Mouse (Mus musculus) liver, postnatal 0 days (tissue): ENCODE data around the gene Clpp. TPM values are rescaled to one million over a fixed set of nuclear protein-coding genes. Genes with fewer than 3 reads are reported as not detected.

Experiments
- ATAC-seq: fragments of 200-750 bp; cut with Nextera tagmentation; 2 replicates; pipeline ENCODE4 v1.8.0; 2017; ENCODE audit warnings: mild to moderate bottlenecking, moderate library complexity
- DNase-seq: peaks from one replicate; pipeline ENCODE4 v3.0.0-alpha.2; 2016
- H3K27ac ChIP-seq: fragments of 300-500 bp; sonication (generic); 2 replicates; pipeline ENCODE4 v1.5.1; 2014; ENCODE audit warnings: antibody characterized with exemption, moderate library complexity, mild to moderate bottlenecking, low read depth
- H3K27me3 ChIP-seq: fragments of 300-500 bp; sonication (generic); 2 replicates; pipeline ENCODE4 v1.6.1; 2014; ENCODE audit warnings: low read length, control low read depth, mixed read lengths; ENCODE audit not compliant: insufficient read depth
- H3K36me3 ChIP-seq: fragments of 300-500 bp; sonication (generic); replicated peaks from 2 replicates; pipeline ENCODE4 v1.6.1; 2014; ENCODE audit warnings: mild to moderate bottlenecking, control low read depth, low read length, moderate library complexity, mixed read lengths; ENCODE audit not compliant: insufficient read depth
- H3K4me1 ChIP-seq: fragments of 300-500 bp; sonication (generic); 2 replicates; pipeline ENCODE4 v1.6.1; 2014; ENCODE audit warnings: antibody characterized with exemption, mild to moderate bottlenecking, control low read depth; ENCODE audit not compliant: insufficient read depth
- H3K4me2 ChIP-seq: fragments of 300-500 bp; sonication (generic); 2 replicates; pipeline ENCODE4 v1.6.1; 2014; ENCODE audit warnings: low read depth, mild to moderate bottlenecking, low read length, moderate library complexity, mixed read lengths
- H3K4me3 ChIP-seq: fragments of 300-500 bp; sonication (generic); 2 replicates; pipeline ENCODE4 v1.5.1; 2014; ENCODE audit warnings: low read depth, low read length
- H3K9ac ChIP-seq: fragments of 300-500 bp; sonication (generic); replicated peaks from 2 replicates; pipeline ENCODE4 v1.6.1; 2014; ENCODE audit warnings: mild to moderate bottlenecking, moderate library complexity
- H3K9me3 ChIP-seq: fragments of 300-500 bp; sonication (generic); 2 replicates; pipeline ENCODE4 v1.6.1; 2016; ENCODE audit warnings: mild to moderate bottlenecking, control low read depth, low read length, mixed read lengths
- CTCF ChIP-seq: sonication (generic); IDR thresholded peaks from 2 replicates; pipeline ENCODE4 v1.5.1; 2016; ENCODE audit warnings: antibody characterized with exemption, low read depth
- EP300 ChIP-seq: IDR thresholded peaks from 2 replicates; pipeline ENCODE4 v1.6.1; 2016; ENCODE audit warnings: antibody characterized with exemption, low read depth, mild to moderate bottlenecking
- whole genome bisulfite sequencing: fragments of 180-500 bp; shearing (Covaris S2); extraction: QIAGEN DNeasy Blood & Tissue Kit; methylation state at CpG from one replicate; pipeline ENCODE4 v1.1.7; 2014; ENCODE audit not compliant: insufficient replicate concordance; 5-methylcytosine and 5-hydroxymethylcytosine counted together
- polyA plus RNA-seq: library from polyadenylated mRNA; unstranded; fragments of >200 nt; fragmentation: Nextera tagmentation; extraction: Ambion mirVana; gene quantifications from 2 replicates; pipeline ENCODE4 v1.2.1, GENCODE M21; 2015

Clpp gene
- polyA plus RNA-seq, 1 experiment from 2014 or later = 68.2 TPM

GRCm38 (mm10) chr17:56961880-56962279 is 28.2 kb upstream of the Clpp start:
- WGBS = 79% methylated on average over 4 of the region's 4 CpGs

GRCm38 (mm10) chr17:56962642-56963405 is 27.3 kb upstream of the Clpp start:
- H3K9ac ChIP-seq = no peak overlapping the region
- WGBS = 67% methylated on average over 5 of the region's 5 CpGs
- H3K4me2 ChIP-seq = no peak overlapping the region
- no peaks in the 10 kb centered on the region for H3K36me3 ChIP-seq
- H3K27ac ChIP-seq = no peak overlapping the region
- DNase-seq (no peak), ATAC-seq (no peak)
- no peak for TF ChIP-seq EP300
- TF ChIP-seq CTCF = no peak
- no peak overlapping the region for H3K4me3 ChIP-seq
- no peaks in the 10 kb centered on the region for H3K9me3 ChIP-seq
- H3K27me3 ChIP-seq = no peaks in the 10 kb centered on the region
- H3K4me1 ChIP-seq = peaks cover 7% of the 10 kb centered on the region

More at GRCm38 (mm10) chr17:56961880-56962279, 28.2 kb upstream of the Clpp start:
- Histone ChIP-seq H3K9ac (no peak overlapping the region), H3K4me3 (no peak overlapping the region), H3K9me3 (no peaks in the 10 kb centered on the region), H3K4me2 (no peak overlapping the region), H3K4me1 (peaks cover 12% of the 10 kb centered on the region), H3K27me3 (no peaks in the 10 kb centered on the region), H3K36me3 (no peaks in the 10 kb centered on the region), H3K27ac (no peak overlapping the region)
- DNase-seq = no peak
- TF ChIP-seq EP300 = no peak
- peak; percentile 35 for TF ChIP-seq CTCF
- ATAC-seq = no peak

GRCm38 (mm10) chr17:56963646-56964045 is 26.5 kb upstream of the Clpp start:
- no peak overlapping the region for H3K9ac ChIP-seq
- TF ChIP-seq EP300 (no peak), CTCF (no peak)
- no peak overlapping the region for H3K4me3 ChIP-seq
- no peaks in the 10 kb centered on the region for H3K4me1 ChIP-seq
- H3K9me3 ChIP-seq = no peaks in the 10 kb centered on the region
- H3K4me2 ChIP-seq = no peak overlapping the region
- no peak overlapping the region for H3K27ac ChIP-seq
- H3K27me3 ChIP-seq = no peaks in the 10 kb centered on the region
- WGBS = 72% methylated on average over 6 of the region's 6 CpGs
- ATAC-seq (no peak), DNase-seq (no peak)
- no peaks in the 10 kb centered on the region for H3K36me3 ChIP-seq

GRCm38 (mm10) chr17:56969321-56969720 is 20.8 kb upstream of the Clpp start:
- Histone ChIP-seq H3K27me3 (0 out of 2 replicates have a peak, but pooled peaks cover 3% of the 10 kb centered on the region), H3K27ac (no peak overlapping the region), H3K4me1 (no peaks in the 10 kb centered on the region), H3K4me3 (no peak overlapping the region), H3K9ac (no peak overlapping the region), H3K36me3 (no peaks in the 10 kb centered on the region), H3K4me2 (no peak overlapping the region), H3K9me3 (no peaks in the 10 kb centered on the region)
- ATAC-seq = no peak
- no peak for TF ChIP-seq EP300
- TF ChIP-seq CTCF = no peak
- WGBS = 60% methylated on average over 3 of the region's 3 CpGs
- no peak for DNase-seq

GRCm38 (mm10) chr17:56970081-56970480 is 20.0 kb upstream of the Clpp start:
- no peaks in the 10 kb centered on the region for H3K4me1 ChIP-seq
- H3K4me2 ChIP-seq = no peak overlapping the region
- 0 out of 2 replicates have a peak, but pooled peaks cover 3% of the 10 kb centered on the region for H3K27me3 ChIP-seq
- H3K9me3 ChIP-seq = no peaks in the 10 kb centered on the region
- no peak for DNase-seq
- TF ChIP-seq CTCF (no peak), EP300 (no peak)
- H3K36me3 ChIP-seq = no peaks in the 10 kb centered on the region
- no peak overlapping the region for H3K27ac ChIP-seq
- ATAC-seq = no peak
- H3K4me3 ChIP-seq = no peak overlapping the region
- H3K9ac ChIP-seq = no peak overlapping the region
- 57% methylated on average over 5 of the region's 5 CpGs for WGBS

GRCm38 (mm10) chr17:56973956-56974707 is 16.0 kb upstream of the Clpp start:
- Histone ChIP-seq H3K36me3 (no peaks in the 10 kb centered on the region), H3K27ac (no peak overlapping the region), H3K9ac (no peak overlapping the region), H3K4me1 (no peaks in the 10 kb centered on the region), H3K27me3 (0 out of 2 replicates have a peak, but pooled peaks cover 3% of the 10 kb centered on the region), H3K4me2 (no peak overlapping the region), H3K4me3 (no peak overlapping the region), H3K9me3 (no peaks in the 10 kb centered on the region)
- DNase-seq (no peak), ATAC-seq (no peak)
- WGBS = 68% methylated on average over 11 of the region's 14 CpGs
- no peak for TF ChIP-seq EP300
- TF ChIP-seq CTCF = no peak
